Mouse (Mus musculus) right cerebral cortex, adult 18-20 months (tissue): ENCODE results near the gene Dkkl1.
"Not testable (repeated sequence)": the region's sequence is repeated elsewhere in the genome, so short reads cannot be mapped to it uniquely, and the experiment has no call there.

Experiments
- DNase-seq: peaks from one replicate; pipeline ENCODE4 v3.0.0; 2022; ENCODE audit warnings: mixed read lengths

Dkkl1 gene

DNA sequence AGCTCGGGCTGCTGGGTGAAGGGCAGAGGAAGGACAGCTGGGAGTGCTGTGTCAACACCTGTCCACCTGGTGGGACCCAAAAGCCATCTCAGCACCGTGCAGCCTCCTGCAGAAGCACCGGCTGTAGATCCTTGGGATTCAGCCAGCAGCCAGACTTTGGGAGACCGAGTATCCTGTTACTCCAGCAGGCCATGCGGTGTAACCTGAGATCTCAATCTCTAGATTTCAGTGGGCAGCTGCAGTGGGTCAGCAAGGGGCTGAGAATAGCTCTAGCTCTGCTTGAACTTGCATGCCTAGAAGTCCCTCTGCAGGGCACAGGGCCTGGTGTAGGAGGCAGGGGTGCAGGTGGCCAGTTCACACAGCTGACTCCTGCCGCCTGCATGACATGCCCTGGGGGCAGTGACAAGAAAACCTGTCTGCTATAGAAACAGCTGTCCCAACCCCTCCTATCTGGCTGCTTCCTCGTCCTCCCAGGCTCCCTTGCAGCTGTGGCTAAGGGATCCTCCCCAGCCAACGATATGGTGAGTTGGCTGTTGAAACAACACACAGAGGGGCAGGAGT lies 20.1 kb downstream of the Dkkl1 start:
- DNase-seq: no peak

DNA sequence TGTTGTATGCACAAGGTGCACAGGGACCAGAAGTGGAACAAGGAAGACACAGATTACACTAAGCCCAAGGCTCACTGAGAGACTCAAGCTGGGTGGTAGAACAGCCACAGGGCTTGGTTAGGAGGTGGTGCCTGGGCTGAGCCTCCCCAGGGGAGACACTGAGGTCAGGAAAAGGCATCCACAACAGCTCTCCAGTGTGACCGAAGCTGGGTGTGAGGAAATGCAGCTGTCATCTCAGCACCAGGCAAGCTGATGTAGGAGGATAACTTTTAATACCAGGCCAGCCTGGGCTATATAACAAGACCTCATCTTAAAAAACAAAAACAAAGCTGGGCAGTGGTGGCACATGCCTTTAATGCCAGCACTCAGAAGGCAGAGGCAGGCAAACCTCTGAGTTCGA lies 20.8 kb downstream of the Dkkl1 start:
- no peak for DNase-seq

DNA sequence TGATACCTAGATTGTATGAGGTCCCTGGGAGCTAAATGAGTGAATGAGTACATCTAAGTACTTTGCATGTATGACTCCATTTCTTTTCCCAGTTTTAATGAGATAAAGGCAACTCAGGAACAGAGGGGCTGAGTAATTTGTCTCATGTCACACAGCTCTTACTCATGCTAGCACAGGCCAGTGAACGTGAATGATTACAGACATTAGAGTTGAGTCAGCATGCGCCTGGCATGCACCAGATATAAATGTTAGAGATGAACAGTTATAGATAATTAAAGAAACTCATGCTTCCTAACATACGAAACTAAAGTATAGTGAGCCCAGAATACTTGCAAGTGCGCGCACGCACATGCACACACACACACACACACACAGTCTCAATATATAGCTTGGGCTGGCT lies 21.8 kb downstream of the Dkkl1 start:
- DNase-seq: no peak

DNA sequence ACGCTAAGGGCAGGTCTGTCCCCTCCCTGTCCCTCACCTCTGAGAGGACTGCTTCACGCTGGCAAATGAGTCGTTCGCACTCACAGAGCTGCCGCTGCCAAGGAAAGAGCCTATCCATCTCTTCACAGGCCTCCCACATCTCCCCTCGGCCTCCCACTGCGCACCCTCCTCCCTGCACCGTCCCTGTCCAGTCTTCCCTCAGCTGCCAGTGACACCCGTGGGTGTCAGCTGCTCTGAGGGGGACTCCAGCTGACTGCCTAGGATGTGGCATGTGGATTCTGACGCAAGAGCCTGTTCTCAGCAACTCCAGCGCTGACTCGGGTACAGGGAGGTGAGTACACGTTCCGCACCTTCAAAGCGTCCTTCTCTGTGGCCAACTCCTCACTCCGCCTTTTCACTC lies 22.3 kb downstream of the Dkkl1 start:
- DNase-seq: peak; percentile 85

DNA sequence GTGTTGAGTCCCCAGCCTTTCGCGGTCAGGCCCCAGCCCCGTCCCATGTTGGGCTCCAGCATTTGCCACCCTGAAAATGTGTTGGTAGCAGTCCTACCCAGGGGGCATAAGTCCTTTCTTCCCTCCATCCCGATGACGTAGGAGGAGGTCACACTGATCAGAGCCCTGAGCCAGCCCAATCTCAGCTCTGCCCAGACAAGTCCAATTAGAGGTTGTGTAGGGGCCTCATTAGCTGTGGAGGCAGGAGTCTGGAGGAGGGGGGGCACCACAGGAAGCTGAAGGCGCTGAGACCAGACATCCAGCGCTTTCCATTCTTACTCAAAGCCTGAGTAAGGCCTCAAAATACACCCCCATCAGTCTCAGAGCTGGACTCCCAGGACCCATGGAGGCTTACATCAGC lies 26.0 kb downstream of the Dkkl1 start:
- DNase-seq: no peak

DNA sequence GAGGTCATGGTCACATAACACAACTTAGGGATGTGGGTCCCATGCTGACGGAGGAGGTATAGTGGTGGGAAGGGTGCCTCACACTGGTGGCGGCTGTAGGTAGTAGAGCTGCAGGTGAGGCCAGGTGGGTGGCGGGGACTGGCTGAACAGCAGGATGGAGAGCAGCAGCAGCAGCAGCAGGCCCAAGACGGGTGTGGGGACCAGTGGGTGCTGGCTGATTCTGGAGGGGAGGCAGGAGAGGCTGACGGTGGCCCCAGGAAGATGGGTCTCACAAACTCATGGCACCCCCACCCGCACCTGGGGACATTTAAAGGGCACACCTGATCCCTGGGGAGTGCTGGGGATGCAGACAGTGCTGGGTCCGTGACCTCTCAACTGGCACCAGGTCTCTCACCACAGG lies 28.3 kb downstream of the Dkkl1 start:
- DNase-seq: no peak

DNA sequence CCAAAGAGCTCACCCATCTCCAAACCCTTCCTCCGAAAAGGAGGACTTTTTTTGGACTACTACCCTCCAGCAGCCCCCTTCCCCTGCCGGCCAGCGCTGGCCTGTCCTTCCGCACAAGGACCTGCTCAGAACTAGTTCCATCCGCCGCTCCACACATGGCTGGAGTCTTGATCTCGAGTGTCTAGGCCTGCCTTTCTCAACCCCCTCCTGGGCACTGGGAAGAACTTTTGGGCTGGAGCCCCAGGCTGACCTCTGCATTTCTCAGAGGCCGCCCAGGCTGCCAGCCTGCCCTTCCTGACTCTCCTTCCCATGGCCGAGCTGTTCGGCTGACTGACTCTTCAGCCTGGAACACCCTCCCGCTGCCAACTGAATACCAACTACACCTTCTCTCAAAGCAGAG lies 29.3 kb downstream of the Dkkl1 start:
- no peak for DNase-seq

DNA sequence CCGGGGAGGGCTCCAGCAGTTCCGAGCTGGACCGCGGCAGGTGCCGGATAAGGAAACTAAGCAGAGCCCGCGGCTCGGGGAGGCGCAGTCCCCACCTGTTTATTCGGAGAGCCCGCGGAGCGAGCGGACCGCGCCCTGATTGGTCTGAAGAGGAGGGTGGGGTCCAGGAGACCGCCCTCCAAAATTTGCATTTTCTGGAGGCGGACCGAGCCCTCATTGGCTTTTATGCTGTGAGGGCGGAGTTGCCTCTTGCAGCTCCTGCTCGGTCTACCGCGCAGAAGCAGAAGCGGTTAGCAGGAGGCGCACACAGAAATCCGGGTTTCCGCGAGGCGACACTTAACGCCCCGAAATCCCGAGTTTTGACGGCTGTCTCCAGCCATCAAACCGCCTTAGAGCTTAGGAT lies 29.7 kb downstream of the Dkkl1 start:
- peak; percentile 92 for DNase-seq

DNA sequence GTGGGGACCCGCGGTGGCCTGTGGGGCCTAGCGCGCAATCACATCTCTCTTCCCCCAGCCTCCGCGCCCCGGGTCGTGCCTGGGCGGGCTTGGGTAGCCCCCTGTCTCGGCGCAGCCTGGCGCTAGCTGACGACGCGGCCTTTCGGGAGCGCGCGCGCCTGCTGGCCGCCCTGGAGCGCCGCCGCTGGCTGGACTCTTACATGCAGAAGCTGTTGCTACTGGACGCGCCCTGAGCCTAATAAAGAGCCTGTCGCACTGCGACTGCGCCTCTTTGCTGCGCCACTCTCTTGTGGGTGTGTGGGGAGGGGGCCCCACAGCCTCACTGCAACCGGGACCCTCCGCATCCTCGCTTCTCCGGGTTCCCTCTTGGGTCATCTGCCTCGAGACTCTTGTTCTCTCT lies 30.4 kb downstream of the Dkkl1 start:
- DNase-seq: no peak

DNA sequence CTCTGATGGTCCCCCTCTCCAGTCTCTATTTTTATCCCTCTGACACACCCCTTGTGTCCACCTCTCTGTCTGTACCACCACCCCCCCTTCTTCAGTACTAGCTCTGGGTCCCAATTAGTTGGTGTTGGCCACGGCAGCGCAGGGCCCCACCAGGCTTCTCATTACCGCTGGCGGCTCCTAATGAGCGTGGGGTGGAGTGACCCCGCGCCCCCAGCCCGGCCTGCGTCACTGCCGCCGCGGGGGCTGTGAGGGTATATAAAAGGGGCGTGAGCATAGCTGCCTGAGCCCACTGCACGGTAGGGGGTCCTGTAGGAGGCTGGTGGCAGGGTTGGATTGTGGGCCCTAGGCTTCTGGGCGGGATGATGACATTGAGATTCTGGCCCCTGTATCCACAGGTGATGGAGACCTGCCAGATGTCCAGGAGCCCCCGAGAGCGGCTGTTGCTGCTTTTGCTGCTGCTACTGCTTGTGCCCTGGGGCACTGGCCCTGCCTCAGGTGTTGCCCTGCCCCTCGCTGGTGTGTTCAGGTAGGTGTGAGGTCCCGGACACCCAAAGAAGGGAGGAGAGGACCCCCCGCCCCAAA lies 31.0 kb downstream of the Dkkl1 start, which contains the start of gene Pth2:
TSS of gene Pth2 (plus strand) at position 100 of the 582 bp plus-strand sequence.
- no peak for DNase-seq

DNA sequence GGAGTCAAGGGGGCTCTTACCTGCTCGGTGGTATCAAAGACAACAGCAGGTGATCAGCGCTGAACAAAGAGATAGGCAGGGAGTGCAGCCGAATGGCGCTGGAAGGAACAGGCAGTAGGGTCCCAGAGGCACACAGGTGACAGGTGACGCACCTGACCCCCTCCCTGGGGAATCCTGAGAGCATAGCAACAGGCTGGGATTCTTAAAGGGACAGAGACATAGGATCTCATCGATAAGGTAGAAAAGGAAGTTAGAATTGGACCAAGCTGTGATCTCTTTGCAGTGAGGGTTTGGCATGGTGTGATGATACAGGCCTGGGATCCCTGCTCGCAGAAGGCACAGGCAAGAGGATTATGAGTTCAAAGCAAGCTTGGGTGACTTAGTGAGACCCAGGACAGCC lies 32.5 kb downstream of the Dkkl1 start, which contains the start of gene Gfy:
TSS of gene Gfy (minus strand) at position 101 of the 400 bp plus-strand sequence.
- DNase-seq: no peak

DNA sequence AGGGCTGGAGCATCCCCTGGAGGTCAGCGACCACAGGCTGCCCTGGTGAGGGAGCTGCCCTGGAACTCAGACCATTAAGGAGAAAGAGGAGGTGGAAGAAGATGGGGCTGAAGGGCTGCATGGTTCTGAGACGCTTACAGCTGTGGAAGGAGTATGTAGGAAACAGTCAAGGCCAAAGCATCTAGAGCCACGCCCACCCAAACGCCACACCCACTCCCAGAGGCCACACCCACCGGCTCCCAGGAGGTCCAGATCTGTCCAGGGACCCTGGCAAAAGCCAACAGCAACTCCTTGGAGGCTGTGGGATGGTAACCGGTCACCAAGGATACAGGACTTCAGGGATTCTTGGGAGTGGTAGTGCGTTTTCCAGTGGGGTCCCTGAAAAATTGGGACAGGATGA lies 33.4 kb downstream of the Dkkl1 start:
- no peak for DNase-seq

DNA sequence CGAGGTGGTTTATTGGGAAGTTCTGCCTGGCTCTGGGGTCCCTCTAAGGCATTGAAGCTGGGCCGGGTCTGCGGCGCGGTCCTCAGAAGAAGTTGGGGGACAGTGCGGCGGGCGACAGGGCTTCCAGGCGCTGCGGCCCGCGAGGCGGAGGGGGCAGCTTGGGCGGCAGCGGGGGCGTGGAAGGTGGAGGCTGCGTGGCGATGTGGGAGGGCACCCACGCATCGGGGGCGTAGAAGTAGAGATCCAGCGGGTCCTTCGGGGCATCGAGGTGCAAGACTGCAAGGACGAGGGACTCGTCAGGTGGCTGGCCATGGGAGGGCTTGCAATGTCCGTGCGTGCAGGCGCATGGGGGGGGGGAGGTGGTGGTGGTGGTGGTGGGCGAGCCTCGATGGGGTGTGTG lies 35.6 kb downstream of the Dkkl1 start:
- DNase-seq: no peak

DNA sequence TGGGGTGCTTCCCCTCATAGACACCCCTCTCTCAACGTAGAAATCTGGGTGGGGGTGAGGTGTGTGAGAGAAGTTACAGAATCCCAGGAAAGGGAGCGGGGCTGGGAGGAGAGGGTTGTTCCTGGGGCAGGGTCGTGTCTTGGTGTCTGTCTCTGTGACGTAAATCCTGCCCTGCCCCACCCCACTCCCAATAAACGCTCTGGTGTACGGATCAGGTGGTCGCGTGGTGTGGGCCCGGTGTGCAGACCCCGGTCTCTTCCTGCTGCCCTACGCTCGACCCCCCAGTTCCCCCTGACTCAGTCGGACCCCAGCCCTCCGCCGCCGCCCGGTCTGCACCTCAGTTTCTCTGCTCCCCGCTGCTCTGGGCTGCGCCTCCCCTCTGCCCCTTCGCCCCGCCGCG lies 36.0 kb downstream of the Dkkl1 start:
- no peak for DNase-seq

DNA sequence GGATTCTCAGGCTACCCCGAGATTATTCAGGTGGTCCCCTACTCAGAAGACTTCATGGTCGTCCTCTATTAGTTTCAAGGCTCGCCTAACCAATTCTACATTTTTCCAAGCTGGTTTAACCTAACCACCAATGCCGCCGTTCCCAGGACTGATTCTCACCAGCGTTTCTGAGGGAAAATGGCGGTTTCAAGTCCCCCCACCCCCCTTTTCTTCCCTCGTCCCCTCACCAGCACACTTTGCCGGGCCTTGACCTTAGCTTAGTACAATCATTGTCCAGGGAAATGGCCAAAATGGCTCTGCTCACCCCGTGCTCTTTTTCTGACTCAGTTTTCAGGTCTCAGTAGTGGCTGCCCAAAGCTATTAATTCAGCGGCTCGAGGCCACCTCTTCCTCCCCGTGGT lies 36.5 kb downstream of the Dkkl1 start:
- no peak for DNase-seq

DNA sequence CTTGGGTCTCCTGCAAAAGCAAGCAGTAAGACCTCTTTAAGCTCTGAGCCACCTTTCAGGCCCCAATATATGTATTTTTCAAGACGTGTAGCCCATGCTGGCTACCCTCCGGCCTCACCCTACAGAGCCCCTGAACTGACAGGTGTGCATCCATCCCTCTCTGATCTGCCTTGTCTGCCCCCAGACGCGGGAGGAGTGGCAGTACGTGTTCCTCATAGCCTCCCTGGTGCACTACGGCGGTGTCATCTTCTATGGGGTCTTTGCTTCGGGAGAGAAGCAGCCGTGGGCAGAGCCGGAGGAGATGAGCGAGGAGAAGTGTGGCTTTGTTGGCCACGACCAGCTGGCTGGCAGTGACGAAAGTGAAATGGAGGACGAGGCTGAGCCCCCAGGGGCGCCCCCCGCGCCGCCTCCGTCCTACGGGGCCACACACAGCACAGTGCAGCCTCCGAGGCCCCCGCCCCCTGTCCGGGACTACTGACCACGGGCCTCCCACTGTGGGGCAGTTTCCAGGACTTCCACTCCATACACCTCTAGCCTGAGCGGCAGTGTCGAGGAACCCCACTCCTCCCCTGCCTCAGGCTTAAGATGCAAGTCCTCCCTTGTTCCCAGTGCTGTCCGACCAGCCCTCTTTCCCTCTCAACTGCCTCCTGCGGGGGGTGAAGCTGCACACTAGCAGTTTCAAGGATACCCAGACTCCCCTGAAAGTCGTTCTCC lies 37.2 kb downstream of the Dkkl1 start:
- DNase-seq: no peak

DNA sequence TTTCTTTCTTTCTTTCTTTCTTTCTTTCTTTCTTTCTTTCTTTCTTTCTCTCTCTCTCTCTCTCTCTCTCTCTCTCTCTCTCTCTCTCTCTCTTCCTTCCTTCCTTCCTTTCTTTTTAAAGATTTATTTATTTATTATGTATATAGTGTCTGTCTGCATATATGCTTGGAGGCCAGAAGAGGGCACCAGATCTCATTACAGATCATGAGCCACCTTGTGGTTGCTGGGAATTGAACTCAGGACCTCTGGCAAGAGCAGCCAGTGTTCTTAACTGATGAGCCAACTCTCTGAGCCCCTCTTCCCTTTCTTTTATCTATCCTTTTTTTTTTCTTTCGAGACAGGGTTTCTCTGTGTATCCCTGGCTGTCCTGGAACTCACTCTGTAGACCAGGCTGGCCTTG lies 38.2 kb downstream of the Dkkl1 start:
- DNase-seq: not testable (repeated sequence)

DNA sequence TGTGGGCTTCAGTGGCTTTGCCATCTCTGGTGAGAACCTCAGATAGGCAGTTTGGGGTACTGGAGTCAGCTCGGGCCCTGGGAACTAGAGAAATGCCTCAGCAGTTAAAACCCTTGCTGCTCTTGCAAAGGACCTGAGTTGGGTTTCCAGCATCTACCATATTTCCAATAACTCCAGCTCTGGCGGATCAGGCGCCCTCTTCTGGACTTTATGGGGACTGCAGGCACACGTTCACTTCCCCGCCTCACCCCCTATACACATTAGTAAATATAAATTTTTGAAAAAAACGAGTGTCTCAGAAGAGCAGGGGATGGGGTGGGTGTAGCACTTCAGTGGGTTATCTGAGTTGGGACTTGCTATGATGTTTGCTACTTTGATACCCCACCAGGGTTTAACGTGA lies 39.0 kb downstream of the Dkkl1 start:
- no peak for DNase-seq

DNA sequence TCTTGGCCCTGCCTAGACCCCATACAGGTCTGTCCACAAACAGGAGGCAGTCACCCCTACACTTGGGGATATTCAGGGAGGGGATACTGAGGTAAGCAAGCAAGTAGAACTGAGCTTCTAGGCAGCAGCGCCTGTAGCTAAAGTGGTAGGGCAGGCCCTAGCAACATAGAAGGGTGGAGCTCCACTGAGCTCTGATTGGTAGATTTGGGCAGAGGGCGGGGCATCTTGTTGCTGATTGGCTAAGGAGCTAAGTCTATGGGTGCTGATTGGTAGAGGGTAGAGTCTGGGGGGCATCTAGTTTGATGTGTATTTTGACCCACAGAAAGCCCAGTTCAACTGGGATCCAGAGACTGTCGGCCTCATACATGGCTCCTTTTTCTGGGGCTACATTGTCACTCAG lies 42.5 kb downstream of the Dkkl1 start:
- peak; percentile 65 for DNase-seq

DNA sequence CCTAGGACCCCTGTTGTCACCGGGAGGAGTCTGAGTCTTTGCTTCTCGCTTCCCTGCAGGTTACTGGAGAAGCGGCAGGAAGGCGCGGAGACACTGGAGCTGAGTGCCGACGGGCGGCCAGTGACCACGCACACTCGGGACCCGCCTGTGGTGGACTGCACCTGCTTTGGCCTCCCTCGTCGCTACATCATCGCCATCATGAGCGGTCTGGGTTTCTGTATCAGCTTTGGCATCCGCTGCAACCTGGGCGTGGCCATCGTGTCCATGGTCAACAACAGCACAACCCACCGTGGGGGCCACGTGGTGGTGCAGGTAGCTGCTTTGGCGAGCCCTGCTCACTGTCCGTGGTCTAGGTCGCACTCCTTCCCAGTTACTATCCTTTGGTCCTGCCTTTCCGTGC lies 43.3 kb downstream of the Dkkl1 start:
- DNase-seq: no peak

DNA sequence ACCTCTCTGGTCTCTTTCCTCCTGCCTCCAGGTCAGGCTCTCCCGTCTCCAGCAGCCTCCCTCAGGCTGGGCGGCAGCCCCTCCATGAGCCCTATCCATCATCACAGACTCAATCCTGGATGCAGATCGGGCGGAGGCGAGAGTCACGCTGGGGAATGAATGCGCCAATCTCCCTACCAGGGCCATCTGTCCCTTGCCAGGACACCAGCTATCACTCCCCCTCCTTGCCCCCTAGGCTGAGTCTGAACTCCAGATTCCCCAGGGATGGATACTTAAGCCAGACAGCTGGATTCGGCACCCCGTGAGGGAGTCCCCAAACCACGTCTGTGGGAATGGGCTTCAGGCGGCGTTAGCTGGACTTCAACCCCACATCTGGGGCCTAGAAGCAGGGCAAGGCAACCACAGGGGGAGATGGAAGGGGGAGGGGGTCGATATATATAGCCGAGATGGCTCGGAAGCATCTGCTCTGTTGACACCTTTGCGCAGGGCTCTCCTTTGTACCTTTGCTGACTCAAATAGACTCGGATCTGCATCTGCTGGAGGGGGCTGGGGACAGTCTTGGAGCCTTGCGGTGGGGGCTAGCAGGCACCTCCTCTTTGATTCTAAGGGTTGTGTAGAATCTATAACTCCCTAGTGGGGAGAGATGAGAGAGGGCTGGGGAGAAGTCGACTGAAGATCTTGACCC lies 44.0 kb downstream of the Dkkl1 start:
- DNase-seq: peak; percentile 73

DNA sequence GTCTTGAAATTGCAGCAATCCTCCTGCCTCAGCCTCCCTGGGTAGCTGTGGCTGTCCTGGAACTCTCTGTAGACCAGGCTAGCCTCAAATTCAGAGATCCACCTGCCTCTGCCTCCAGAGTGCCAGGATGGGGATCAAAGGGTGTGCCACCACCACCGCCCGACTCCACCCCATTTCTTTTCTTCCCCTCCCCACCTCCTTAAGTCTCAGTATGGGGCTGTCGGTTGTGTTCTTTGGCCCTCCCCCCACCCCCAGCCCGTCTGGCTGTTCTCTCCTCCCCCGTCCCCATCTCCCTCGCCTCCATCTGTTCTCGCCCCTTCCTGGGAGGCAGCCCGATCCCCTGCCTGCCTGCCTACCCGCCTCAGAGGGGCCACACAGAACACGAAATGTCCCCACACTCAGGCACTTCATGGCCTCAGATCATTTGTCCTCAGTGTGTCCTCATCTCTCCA lies 45.0 kb downstream of the Dkkl1 start:
- peak; percentile 73 for DNase-seq

DNA sequence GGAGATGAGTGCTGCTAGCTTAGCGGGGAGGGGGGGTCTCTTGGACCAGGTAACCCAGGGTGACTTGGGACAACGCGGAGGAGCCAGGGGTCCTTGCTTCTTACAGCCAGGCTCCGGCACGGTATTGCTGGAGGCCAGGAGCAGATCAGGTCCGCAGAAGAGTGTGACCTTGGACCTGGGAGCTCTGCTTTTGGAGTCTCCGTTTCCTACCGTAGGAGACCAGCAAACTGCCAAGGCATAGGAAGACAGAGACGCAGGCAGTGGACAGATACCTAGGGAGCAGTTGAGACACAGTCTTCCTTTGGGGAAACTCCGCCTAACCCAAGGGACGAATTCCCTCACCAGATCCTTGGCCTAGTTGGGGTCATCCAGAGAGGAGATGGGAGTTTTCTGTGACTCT lies 46.2 kb downstream of the Dkkl1 start:
- no peak for DNase-seq

DNA sequence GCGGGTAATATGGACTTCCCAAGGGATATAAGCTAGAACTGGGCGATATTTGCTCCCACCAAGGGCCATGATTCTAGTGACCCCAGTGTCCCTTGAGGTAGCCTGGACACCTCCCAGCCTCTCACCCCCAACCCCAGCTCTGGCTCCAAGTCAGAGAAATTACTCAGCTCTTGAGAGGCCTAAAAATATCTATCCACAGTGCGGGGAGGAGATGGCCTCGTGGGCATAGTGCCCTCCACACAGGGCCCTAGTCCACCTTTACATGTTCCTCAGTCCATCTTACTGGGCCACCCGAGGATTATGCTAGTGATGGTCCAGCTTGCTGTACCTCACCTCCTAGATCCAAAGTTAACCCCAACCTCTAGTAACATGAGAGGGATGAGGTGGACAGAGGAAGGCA lies 47.1 kb downstream of the Dkkl1 start:
- peak; percentile 32 for DNase-seq
